Mouse (Mus musculus) ovary, postnatal 10 days (tissue): ENCODE results near the gene Corin.

Experiments
- DNase-seq: peaks from one replicate; pipeline ENCODE4 v3.0.0; 2022; ENCODE audit warnings: low spot score

The Corin gene

DNA sequence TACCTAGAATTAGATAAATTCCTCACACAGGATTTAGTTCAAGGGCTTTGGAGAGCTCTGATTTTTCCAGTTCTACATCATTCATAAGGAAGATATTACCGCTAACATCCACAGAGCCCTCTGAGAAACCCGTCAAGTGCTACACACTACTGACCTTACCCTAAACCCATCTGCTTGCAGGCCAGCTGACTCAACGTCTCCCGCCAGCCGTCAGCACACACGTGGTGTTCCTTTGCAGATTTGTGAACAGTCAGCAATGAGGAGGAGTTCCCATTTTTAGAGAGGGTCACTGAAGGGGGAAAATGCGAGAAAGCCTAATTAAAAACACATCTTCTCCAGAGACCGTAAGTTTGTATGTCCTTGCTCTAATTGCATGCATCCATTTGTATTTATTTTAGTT, 174.8 kb downstream of the Corin start:
- DNase-seq: no peak

DNA sequence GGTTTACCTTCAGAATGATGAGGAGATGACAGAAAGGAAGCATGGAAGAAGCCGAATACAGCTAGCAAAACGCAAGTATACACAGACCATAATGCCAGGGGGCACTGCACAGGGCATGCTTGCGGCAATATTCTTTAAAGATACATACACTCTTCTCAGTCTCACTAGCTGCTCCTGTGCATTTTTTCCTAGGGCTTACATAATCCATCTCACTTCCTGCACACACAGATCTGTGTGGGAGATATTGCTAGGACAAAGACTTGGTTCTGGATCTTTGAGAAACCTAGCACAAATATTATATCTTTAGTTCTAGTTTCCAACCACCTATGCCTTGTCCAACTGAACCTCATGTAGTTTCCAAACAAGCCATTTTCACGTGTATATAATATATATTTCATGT, 189.0 kb downstream of the Corin start:
- DNase-seq: no peak

DNA sequence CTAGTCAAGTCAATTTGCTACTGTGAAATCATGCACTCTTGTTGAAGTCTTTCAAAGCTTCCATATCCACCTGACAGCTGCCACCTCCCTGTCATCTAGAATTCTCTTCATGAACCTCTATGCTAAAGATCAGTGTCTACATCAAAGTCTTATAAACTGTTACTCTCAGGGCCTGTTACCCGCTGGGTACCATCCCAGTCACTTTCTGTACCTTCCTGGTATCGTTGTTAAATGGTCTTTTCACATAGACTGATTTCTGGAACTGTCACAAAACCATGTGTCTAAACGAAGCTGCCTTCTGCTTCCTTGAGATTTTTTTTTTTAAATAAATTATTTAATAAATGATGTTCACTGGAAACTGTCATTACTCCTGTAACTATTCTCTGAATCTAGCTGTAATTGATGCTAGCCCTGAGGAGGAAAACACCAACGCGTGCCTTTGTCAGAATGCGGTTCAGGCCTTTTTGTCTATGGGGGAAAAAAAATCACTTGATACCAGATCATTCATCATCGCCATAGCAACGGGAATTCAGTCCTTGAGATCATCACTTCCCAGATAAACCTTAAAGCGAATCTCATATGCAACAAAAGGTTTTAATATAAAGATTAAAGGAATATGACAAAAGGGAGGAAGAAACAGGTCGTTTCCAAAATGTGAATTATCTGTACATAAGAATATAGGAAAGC, 205.7 kb downstream of the Corin start:
- no peak for DNase-seq

- DNase-seq: no peak
Observed at GRCm38 (mm10) chr5:72285077-72285476, 219.2 kb downstream of the Corin start.

DNA sequence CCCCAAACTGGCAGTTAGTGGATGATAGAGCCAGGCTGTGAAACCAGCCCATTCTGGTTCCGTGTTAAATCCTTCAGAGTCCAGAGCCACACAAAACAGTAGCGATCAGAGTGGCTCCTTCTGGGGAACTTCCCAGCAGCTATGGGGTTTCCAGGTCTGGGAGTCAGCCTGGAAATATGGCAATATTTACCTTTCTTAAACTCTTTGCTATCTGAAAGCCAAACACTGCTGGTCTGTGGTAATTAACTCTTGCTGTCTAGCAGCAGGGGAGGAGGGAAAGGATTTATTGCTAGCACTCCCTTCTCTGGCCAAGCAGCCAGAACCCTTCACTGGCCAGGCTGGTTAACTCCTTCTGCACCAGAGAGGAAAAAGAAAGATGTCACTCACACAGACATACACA, 221.4 kb downstream of the Corin start:
- no peak for DNase-seq

GRCm38 (mm10) chr5:72269652-72270051, 234.6 kb downstream of the Corin start:
- DNase-seq: no peak

DNA sequence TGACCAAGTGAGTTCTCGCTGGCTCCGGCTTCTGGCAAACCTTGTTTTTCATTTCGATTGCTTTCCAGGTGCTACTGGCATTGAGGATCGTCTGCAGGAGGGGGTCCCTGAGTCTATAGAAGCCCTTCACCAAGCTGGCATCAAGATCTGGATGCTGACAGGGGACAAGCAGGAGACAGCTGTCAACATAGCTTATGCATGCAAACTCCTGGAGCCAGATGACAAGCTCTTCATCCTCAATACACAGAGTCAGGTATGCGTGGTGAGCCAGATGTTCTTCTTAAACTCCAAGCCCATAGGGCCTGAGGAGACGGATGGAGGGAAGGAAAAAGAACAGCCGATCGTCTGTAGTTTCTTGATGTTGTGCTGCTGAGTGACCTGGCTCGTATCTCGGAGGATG, 235.1 kb downstream of the Corin start:
- DNase-seq: no peak

- no peak for DNase-seq
Observed at GRCm38 (mm10) chr5:72266955-72267535, 237.2 kb downstream of the Corin start.

GRCm38 (mm10) chr5:72264195-72264751, 240.0 kb downstream of the Corin start:
- DNase-seq: no peak

DNA sequence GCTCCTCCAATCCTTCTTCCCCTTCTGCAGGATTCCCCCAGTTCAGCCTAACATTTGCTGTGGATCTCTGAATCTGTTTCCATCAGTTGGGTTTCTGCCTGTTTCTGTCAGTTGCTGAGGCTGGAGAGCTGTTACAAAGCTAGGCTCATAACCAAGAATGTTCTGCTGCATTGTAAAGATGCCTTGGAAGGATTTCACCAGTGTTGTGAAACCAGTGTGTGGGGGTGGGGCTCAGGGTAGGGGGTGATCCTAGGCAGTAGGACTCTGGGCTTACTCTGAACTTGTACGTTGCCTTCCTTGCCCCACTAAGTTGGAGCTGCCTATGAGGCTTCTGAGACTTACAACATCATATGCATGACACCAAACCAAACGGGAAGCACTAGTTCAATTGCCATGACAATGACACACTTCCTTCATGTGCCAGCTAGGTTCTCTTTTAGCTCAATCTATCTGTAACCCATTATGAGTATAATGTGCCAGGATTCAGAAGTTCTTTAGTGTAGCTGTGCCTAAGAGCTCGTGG, 242.4 kb downstream of the Corin start:
- DNase-seq: no peak

- no peak for DNase-seq
Observed at GRCm38 (mm10) chr5:72259298-72259621, 245.0 kb downstream of the Corin start.

GRCm38 (mm10) chr5:72258409-72259297, 245.6 kb downstream of the Corin start:
- no peak for DNase-seq

DNA sequence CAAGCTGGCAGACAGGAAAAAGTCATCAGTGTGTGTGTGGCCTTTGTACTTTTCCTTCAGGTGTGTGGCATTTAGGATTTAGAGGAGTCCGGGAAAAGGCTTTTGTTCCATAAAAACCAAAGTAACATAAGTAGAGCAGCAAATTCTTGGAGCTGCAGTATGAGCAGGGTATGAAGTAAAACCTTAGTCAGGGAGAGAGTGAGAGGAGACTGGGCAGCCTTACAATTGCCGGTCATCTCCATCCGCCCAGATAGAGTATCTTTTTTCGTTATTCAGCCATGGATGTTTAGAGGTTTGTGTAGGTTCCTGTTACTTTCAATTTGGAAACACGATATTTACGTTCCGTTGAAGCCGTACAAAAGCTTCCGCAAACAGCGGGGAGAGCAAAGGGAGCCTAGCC, 247.2 kb downstream of the Corin start:
- no peak for DNase-seq

DNA sequence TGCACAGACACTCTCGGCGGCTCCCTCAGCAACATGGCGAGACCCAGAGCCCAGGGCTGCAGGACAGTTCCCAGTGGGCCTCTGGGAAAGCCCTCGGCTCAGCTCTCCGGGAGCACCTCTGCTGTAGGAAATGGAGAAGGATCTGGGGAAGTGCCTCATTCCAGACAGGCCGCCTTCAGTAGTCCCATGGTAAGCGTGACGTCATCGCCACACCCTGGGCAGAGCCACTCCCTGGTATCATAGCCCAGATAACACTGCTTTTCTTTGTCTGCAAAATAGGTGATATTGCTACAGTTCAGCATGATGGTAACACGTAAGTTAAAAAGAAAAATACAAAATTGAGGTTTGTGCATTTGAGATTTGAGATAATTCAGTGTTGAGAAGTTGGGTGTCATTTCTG, 249.3 kb downstream of the Corin start:
- no peak for DNase-seq

GRCm38 (mm10) chr5:72250180-72250579, 254.1 kb downstream of the Corin start:
- no peak for DNase-seq
